Mouse (Mus musculus): ENCODE results near the gene Zdhhc8.

Zdhhc8 gene

DNA sequence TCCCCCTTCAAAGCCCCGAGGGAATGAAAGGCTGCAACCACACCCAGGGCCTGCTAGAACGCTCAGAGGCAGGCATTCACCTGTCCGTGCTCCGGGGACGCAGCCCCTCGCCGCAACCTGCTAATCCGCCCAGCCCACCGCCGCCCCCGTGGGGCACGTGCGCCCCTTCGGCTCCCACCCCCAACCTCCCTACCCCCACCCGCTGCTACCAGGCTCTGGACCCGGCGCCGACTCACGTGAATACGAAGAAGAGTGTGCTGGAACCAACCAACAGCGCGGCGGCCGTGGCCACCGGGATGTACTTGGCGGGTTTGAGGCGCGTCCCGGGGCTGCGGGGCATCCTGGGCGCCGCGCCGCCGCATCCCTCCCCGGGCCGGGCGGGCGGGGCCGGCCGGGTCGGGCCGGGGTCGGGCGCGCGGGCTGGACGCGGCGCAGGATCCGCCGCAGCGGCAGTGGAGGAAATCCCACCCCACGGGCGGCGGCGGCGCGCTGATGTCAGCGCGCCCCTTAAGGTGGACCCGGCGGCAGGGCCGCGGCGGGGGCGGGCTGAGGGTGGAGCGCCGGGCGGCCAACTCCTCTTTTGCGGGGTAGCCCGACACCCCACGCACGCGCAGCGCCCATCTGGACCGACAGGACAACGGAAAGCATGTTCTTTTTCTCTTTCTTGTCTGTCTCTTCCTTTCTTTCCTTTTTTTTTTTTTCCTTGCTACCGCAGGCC, at the start of gene Zdhhc8:
Gene Zdhhc8, minus strand, starts transcription at position 466 of the 718 bp plus-strand sequence.
- peak in 1 of 2 experiments; percentile 70 for DNase-seq (ENCODE audit: low spot score in 2 of 2)

DNA sequence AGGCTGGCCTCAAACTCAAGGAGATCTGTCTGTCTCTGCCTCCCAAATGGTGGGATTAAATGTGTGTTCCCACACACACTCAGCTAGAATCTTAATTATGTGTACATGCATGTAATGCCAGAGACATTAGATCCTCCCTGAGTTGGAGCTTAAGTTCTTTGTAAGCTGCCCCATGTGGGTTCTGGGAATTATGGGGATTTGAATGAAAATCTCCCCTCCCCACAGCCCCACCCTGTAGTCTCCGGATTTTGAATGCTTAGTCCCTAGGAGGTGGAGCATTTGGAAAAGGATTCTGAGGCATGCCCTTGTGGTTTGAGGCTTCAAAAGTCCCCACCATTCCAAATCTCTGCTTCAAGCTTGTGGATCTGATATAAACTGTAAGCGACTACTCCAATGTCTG, 40.2 kb upstream of the Zdhhc8 start:
- no peak for DNase-seq (ENCODE audit: low spot score in 2 of 2)

GRCm38 (mm10) chr16:18268182-18268581, 33.2 kb upstream of the Zdhhc8 start:
- no peak for DNase-seq (ENCODE audit: low spot score in 2 of 2)

DNA sequence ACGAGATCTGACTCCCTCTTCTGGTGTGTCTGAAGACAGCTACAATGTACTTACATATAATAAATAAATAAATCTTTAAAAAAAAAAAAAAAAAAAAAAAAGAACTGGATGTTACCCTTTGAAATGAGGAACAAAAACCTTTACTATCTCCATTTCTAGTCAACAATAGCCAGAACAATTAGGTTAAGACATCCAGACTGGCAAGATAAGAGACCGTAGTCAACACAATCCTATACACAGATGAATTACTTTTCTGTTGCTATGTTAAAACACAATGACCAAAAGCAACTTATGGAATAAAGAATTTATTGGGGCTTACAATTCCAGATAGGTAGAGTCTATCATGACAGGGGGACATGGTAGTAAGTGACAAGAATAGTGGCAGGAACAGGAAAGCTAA, 30.1 kb upstream of the Zdhhc8 start:
- DNase-seq (ENCODE audit: low spot score in 2 of 2), result no peak

DNA sequence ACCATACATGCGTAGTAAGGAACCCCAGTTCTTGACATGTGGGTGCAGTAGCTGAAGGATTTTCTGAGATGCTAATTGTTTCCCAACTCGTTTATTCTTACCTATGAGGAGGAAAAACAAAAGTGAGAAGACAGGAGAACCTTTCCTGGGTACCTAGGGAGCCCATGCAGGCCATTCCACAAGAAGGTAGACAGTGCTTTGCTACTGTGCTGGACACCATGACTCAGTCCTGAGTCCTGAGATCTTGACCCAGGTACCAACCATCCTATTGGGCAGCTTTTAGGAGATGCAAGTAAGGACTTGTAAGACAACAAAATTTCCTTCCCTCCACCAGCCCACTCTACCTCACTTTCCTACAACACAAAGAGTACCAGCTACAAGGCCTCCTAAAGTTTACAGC, 23.3 kb upstream of the Zdhhc8 start, which contains the start of gene Gm49776:
Gene Gm49776, minus strand, starts transcription at position 101 of the 400 bp plus-strand sequence.
- no peak for DNase-seq (ENCODE audit: low spot score in 2 of 2)

GRCm38 (mm10) chr16:18253866-18254265, 18.9 kb upstream of the Zdhhc8 start:
- no peak for DNase-seq (ENCODE audit: low spot score in 2 of 2)

DNA sequence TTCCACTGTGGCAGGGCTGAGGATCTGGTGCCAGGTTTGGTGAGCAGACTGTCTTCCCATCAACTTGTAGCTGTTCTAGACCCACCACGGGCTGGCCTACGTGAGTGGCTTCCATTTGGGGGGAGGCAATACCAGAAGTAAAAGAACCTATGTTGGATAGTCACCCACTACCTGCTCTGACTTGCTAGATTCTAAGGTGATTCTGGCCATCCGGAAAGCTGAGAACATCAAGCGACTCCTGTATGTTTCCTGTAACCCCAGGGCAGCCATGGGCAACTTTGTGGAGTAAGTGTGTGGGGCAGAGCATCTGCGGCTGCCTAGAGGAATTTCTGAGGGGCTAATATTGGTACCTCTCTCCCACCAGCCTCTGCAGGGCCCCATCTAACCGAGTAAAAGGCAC, 17.8 kb upstream of the Zdhhc8 start:
- DNase-seq (ENCODE audit: low spot score in 2 of 2), result no peak

DNA sequence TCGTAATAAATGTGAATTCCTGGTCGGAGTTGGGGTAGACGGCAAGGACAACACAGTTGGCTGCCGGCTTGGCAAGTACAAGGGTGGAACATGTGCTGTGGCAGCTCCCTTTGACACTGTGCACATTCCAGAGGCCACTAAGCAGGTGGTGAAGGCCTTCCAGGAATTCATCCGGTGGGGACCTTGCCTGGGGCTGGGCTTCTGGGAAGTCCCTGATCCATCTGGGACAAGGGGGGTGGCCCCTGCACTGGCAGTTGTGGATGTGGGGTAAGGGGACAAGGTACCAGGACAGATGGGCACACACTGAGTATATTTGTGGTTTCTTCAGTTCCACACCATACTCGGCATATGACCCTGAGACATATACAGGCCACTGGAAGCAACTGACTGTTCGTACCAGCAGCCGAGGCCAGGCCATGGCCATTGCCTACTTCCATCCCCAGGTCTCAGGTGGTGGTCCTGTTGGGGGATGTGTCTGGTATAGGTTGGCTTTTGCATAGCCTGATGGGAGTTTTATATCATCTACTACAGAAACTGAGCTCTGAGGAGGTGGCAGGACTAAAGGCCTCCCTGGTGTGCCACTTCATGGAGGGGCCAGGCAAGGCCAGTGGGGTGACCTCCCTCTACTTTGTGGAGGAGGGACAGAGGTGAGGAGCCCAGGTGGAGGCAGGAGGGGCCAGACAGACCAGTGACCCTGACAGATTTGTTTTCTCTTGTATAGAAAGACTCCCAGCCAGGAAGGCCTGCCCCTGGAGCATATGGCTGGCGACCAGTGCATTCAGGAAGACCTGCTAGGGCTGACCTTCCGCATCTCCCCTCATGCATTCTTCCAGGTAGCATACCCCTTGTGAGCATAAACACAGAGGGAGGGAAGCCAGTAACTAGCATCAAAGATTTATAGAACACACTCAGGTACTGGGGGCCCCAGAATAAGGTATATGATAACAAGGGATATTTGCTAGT, 16.2 kb upstream of the Zdhhc8 start:
- no peak for DNase-seq (ENCODE audit: low spot score in 2 of 2)

- no peak for DNase-seq (ENCODE audit: low spot score in 2 of 2)
Measured at GRCm38 (mm10) chr16:18250231-18250630, 15.3 kb upstream of the Zdhhc8 start.

DNA sequence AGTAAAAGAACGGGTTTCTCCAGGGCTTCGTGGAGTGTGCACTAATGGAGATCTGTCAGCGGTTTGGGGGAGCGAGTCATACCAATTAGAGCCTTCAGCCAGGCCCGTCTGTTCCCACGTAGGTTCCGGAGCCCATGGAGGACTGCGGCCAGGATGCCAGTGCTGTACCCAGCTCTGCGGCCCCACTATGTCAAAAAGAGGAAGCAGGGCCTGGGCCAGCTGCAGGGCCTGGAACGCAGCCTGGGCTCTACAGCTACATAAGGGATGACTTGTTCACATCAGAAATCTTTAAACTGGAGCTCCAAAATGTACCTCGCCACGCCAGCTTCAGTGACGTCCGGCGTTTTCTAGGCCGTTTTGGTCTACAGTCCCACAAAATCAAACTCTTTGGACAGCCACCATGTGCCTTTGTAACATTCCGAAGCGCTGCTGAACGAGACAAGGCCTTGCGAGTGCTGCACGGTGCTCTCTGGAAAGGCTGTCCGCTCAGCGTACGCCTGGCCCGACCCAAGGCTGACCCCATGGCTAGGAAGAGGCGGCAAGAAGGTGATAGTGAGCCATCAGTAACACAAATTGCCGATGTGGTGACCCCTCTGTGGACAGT, 14.5 kb upstream of the Zdhhc8 start:
- DNase-seq (ENCODE audit: low spot score in 2 of 2), result no peak

GRCm38 (mm10) chr16:18248433-18249363, 13.8 kb upstream of the Zdhhc8 start, which contains the start of the genes Trmt2a and Ranbp1:
TSS of gene Trmt2a (plus strand) at chr16:18248679.
TSS of gene Ranbp1 (minus strand) at chr16:18248732.
- DNase-seq (ENCODE audit: low spot score in 2 of 2), result peak; percentile 97 to 98

DNA sequence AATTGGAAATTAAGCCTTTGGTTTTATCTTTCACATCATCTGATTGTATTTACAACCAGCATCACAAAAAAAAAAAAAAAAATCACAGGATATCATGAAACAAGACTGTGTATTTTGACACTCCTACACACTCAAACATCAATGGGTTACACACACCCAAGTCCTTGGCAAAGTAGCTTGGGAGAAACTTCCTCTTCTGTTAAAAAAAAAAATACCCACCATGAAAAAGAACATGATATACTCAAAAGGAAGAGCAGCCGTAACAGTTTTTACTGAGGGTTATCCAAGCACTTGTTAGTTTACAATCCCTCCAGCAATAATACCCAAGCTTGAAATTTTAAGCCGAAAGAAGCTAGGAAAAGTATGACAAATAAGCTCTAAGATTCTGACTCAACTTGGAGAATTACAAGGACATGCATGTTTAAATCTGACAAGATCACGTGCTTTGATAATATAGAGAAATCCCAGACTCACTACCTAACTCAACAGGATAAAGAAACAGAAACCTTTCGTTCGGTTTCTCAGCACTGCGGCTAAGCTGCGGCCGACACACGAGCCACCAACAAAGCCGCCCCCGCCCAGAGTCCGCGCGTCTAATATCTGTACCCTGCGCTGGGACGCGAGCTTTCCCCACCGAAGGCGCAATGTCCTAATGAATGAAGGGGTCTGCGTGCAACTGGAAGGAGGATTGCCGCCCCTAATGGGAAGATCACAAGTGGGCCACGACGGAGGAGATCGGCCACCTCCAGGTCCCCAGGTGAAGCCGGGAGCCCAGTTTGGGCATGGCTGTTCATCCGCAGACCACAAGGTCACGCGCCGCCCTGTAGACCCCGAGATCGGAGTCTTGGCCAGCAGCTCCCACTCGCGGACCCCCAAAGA, 12.8 kb upstream of the Zdhhc8 start:
- no peak for DNase-seq (ENCODE audit: low spot score in 2 of 2)

DNA sequence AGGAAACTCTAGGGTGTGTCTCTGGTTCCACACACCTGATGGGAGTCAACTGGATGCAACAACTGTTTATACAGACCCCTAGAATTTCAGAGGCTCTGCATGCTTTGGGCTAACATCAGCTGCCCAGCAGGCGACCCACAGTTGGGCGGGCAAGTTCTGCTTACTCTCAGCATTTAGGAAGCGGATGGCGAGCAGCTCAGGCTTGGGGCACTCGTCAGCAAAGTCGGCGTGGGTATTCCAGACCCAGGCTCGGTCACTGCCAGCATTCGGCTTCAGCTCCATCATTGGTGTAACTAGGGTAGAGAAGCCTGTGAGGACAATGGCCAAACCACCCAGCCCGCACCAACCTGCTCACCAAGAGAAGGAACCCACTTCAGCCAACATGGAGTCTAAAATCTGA, 6.6 kb upstream of the Zdhhc8 start:
- DNase-seq (ENCODE audit: low spot score in 2 of 2), result no peak

DNA sequence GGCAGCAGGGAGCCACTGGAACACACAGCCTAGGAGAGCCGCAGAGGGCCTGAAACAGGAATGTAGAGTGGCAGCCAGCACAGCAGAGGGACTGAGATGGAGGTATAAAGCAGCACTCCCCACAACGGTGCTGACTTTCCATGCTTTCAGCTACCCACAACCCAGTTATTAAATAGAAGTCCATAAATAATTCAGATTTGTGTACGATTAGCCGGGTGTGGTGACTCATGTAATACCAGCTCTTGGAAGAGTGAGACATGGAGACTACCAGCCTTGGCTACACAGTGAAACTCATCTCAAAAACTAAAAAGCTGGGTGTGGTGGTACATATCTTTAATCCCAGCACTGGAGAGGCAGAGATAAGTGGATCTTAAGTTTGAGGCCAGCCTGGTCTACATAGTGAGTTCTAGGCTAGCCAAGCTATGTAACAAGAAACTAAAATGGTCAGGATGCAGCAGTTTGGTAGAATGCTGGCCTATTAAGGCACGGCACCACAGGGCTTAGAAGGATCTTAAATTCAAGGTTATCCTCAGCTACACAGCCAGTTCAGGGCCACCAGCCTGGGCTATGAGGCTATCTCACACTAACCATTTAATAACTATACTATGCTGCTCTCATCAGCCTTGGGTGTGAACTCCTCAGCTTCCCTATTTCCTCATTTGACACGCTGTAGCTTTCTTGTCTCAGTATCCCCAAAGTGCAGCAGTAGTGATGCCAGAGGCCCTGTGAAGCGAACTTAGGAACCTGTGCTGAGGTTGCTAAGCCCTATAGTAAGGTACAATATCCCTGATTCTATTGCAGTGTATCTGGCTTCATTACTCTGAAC, 2.0 kb upstream of the Zdhhc8 start:
- no peak for DNase-seq (ENCODE audit: low spot score in 2 of 2)

GRCm38 (mm10) chr16:18235389-18236065, 591 bp upstream of the Zdhhc8 start:
- DNase-seq (ENCODE audit: low spot score in 2 of 2), result peak in 1 of 2 experiments; percentile 71

GRCm38 (mm10) chr16:18233919-18234670, 841 bp downstream of the Zdhhc8 start:
- no peak for DNase-seq (ENCODE audit: low spot score in 2 of 2)

DNA sequence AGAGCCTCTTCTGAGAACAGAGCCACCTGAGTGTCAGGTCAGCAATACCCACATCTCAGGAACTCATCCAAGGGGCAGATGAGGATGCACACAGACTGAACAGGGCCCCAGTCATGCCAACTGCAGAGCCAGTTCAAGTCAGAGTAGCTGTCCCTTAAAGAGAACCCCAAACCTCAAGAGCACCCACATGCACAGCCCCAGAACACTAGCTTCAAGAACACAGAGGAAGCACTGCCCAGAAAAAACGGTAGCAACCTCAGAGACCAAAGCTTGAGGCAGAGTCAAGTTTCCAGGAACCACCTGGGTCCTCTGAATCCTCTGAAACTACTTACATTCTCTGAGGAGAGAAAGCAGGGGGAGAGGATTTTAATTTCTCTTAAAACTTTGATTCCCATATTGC, 1.5 kb downstream of the Zdhhc8 start:
- no peak for DNase-seq (ENCODE audit: low spot score in 2 of 2)

- DNase-seq (ENCODE audit: low spot score in 2 of 2), result no peak
Measured at GRCm38 (mm10) chr16:18231451-18231850, 3.5 kb downstream of the Zdhhc8 start.
